Mouse (Mus musculus): Measurements from ENCODE around the gene Ppp1r1c.
"Not testable (repeated sequence)": the region's sequence is repeated elsewhere in the genome, so short reads cannot be mapped to it uniquely, and the experiment has no call there.

Gene Ppp1r1c

GRCm38 (mm10) chr2:79744164-79744563 is 36.6 kb downstream of the Ppp1r1c start:
- DNase-seq (ENCODE audit: low spot score in 2 of 2): no peak

- DNase-seq (ENCODE audit: low spot score in 2 of 2): no peak
Measured at GRCm38 (mm10) chr2:79751685-79752084, 44.1 kb downstream of the Ppp1r1c start.

- DNase-seq (ENCODE audit: low spot score in 2 of 2): no peak
Measured at GRCm38 (mm10) chr2:79760018-79760417, 52.4 kb downstream of the Ppp1r1c start.

GRCm38 (mm10) chr2:79762723-79763388 is 55.3 kb downstream of the Ppp1r1c start:
- no peak for DNase-seq (ENCODE audit: low spot score in 2 of 2)

GRCm38 (mm10) chr2:79765032-79765431 is 57.5 kb downstream of the Ppp1r1c start:
- no peak for DNase-seq (ENCODE audit: low spot score in 2 of 2)

GRCm38 (mm10) chr2:79765723-79766122 is 58.1 kb downstream of the Ppp1r1c start:
- DNase-seq (ENCODE audit: low spot score in 2 of 2): no peak

- DNase-seq (ENCODE audit: low spot score in 2 of 2): no peak
Measured at GRCm38 (mm10) chr2:79768625-79769024, 61.0 kb downstream of the Ppp1r1c start.

- DNase-seq (ENCODE audit: low spot score in 2 of 2): no peak
Measured at GRCm38 (mm10) chr2:79770307-79770706, 62.7 kb downstream of the Ppp1r1c start.

GRCm38 (mm10) chr2:79774372-79774771 is 66.8 kb downstream of the Ppp1r1c start:
- peak in 1 of 2 experiments; percentile 71 for DNase-seq (ENCODE audit: low spot score in 2 of 2)

GRCm38 (mm10) chr2:79777801-79778200 is 70.2 kb downstream of the Ppp1r1c start:
- no peak for DNase-seq (ENCODE audit: low spot score in 2 of 2)

- DNase-seq (ENCODE audit: low spot score in 2 of 2): no peak
Measured at GRCm38 (mm10) chr2:79780772-79781171, 73.2 kb downstream of the Ppp1r1c start.

- DNase-seq (ENCODE audit: low spot score in 2 of 2): no peak
Measured at GRCm38 (mm10) chr2:79785541-79786134, 78.1 kb downstream of the Ppp1r1c start.

- no peak for DNase-seq (ENCODE audit: low spot score in 2 of 2)
Measured at GRCm38 (mm10) chr2:79786467-79786866, 78.9 kb downstream of the Ppp1r1c start.

GRCm38 (mm10) chr2:79793186-79793585 is 85.6 kb downstream of the Ppp1r1c start:
- no peak for DNase-seq (ENCODE audit: low spot score in 2 of 2)

- no peak for DNase-seq (ENCODE audit: low spot score in 2 of 2)
Measured at GRCm38 (mm10) chr2:79797444-79797843, 89.9 kb downstream of the Ppp1r1c start.

GRCm38 (mm10) chr2:79798627-79799026 is 91.0 kb downstream of the Ppp1r1c start:
- DNase-seq (ENCODE audit: low spot score in 2 of 2): no peak

- no peak for DNase-seq (ENCODE audit: low spot score in 2 of 2)
Measured at GRCm38 (mm10) chr2:79815708-79816484, 108.3 kb downstream of the Ppp1r1c start.

- DNase-seq (ENCODE audit: low spot score in 2 of 2): no peak
Measured at GRCm38 (mm10) chr2:79819543-79819942, 112.0 kb downstream of the Ppp1r1c start.

GRCm38 (mm10) chr2:79825853-79826252 is 118.3 kb downstream of the Ppp1r1c start:
- no peak for DNase-seq (ENCODE audit: low spot score in 2 of 2)

- DNase-seq (ENCODE audit: low spot score in 2 of 2): no peak
Measured at GRCm38 (mm10) chr2:79839090-79839489, 131.5 kb downstream of the Ppp1r1c start.

GRCm38 (mm10) chr2:79839513-79839912 is 131.9 kb downstream of the Ppp1r1c start:
- no peak for DNase-seq (ENCODE audit: low spot score in 2 of 2)

- not testable (repeated sequence) for DNase-seq (ENCODE audit: low spot score in 2 of 2)
Measured at GRCm38 (mm10) chr2:79847396-79847795, 139.8 kb downstream of the Ppp1r1c start.

- no peak for DNase-seq (ENCODE audit: low spot score in 2 of 2)
Measured at GRCm38 (mm10) chr2:79856874-79857273, 149.3 kb downstream of the Ppp1r1c start.
